Mouse (Mus musculus) forebrain, postnatal 0 days (tissue): ENCODE measurements around the gene Lrrc45. TPM values are rescaled to one million over a fixed set of nuclear protein-coding genes. Genes with fewer than 3 reads are reported as not detected.
"Not testable (repeated sequence)": the region's sequence is repeated elsewhere in the genome, so short reads cannot be mapped to it uniquely, and the experiment has no call there.

ENCODE experiments used
- ATAC-seq: fragments of 200-750 bp; cut with Nextera tagmentation; 2 replicates; pipeline ENCODE4 v1.8.0; 2017; ENCODE audit warnings: mild to moderate bottlenecking, moderate library complexity
- DNase-seq: peaks from one replicate; pipeline ENCODE4 v3.0.0-alpha.2; 2015
- H3K27ac ChIP-seq: fragments of 300-500 bp; sonication (generic); 2 replicates; pipeline ENCODE4 v1.5.1; 2014; ENCODE audit warnings: low read depth, mild to moderate bottlenecking, antibody characterized with exemption, low read length, moderate library complexity, mixed read lengths
- H3K27me3 ChIP-seq: fragments of 300-500 bp; sonication (generic); 2 replicates; pipeline ENCODE4 v1.6.1; 2014; ENCODE audit warnings: mild to moderate bottlenecking, low read length, mixed read lengths; ENCODE audit not compliant: insufficient read depth
- H3K36me3 ChIP-seq: fragments of 300-500 bp; sonication (generic); 2 replicates; pipeline ENCODE4 v1.6.1; 2014; ENCODE audit warnings: mild to moderate bottlenecking, moderate library complexity; ENCODE audit not compliant: insufficient read depth
- H3K4me1 ChIP-seq: fragments of 300-500 bp; sonication (generic); 2 replicates; pipeline ENCODE4 v1.6.1; 2014; ENCODE audit warnings: antibody characterized with exemption; ENCODE audit not compliant: insufficient read depth
- H3K4me2 ChIP-seq: fragments of 300-500 bp; sonication (generic); 2 replicates; pipeline ENCODE4 v1.6.1; 2014; ENCODE audit warnings: low read depth, mild to moderate bottlenecking, moderate library complexity
- H3K4me3 ChIP-seq: fragments of 300-500 bp; sonication (generic); 2 replicates; pipeline ENCODE4 v1.5.1; 2014; ENCODE audit warnings: low read depth, low read length, mixed read lengths
- H3K9ac ChIP-seq: fragments of 300-500 bp; sonication (generic); 2 replicates; pipeline ENCODE4 v1.6.1; 2014; ENCODE audit warnings: mild to moderate bottlenecking
- H3K9me3 ChIP-seq: fragments of 300-500 bp; sonication (generic); 2 replicates; pipeline ENCODE4 v1.6.1; 2016; ENCODE audit warnings: low read length
- CTCF ChIP-seq: sonication (generic); IDR thresholded peaks from 2 replicates; pipeline ENCODE4 v1.5.1; 2016; ENCODE audit warnings: antibody characterized with exemption, control low read depth, low read depth
- WGBS: fragments of 180-500 bp; shearing (Covaris S2); extraction: QIAGEN DNeasy Blood & Tissue Kit; methylation state at CpG from one replicate; pipeline ENCODE4 v1.1.7; 2014; 5-methylcytosine and 5-hydroxymethylcytosine counted together
- polyA plus RNA-seq: library from polyadenylated mRNA; unstranded; fragments of >200 nt; fragmentation: Nextera tagmentation; extraction: Ambion mirVana; gene quantifications from 2 replicates; pipeline ENCODE4 v1.2.1, GENCODE M21; 2015
- total RNA-seq: library from RNA; depleted of rRNA; stranded (reverse); fragments of >200 nt; gene quantifications from 2 replicates; pipeline ENCODE4 v1.2.3, GENCODE M21; 2014; rRNA removed

Lrrc45 gene
- total and polyA plus RNA-seq, 2 experiments from 2014 or later = 41.0 to 57.6 TPM

DNA sequence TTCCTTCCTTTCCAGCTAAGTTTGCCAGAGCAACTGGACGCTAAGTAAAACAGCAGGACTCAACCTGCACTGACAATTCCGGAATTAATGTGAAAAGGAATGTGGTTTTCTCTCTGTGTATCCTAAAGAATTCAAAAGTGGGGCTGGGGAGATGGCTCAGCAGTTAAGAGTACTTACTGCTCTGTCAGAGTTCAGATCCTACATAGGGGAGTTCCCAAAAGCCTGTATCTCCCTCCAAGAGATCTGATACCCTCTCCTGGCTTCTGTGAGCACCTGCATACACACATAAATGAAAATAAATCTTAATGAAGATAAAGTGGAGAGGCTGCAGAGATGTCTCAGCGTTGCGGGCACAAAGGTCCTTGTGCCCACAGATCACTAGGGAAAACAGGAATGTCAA lies 37.9 kb downstream of the Lrrc45 start:
- ATAC-seq (no peak), DNase-seq (no peak)
- no peaks in the 10 kb centered on the region for H3K36me3 ChIP-seq
- H3K9me3 ChIP-seq = no peaks in the 10 kb centered on the region
- TF ChIP-seq CTCF = no peak
- H3K4me3 ChIP-seq = no peak overlapping the region
- no peaks in the 10 kb centered on the region for H3K27me3 ChIP-seq
- no peaks in the 10 kb centered on the region for H3K4me1 ChIP-seq
- H3K4me2 ChIP-seq = no peak overlapping the region
- no peak overlapping the region for H3K27ac ChIP-seq
- no peak overlapping the region for H3K9ac ChIP-seq
- 79% methylated on average over 4 of the region's 4 CpGs for WGBS

DNA sequence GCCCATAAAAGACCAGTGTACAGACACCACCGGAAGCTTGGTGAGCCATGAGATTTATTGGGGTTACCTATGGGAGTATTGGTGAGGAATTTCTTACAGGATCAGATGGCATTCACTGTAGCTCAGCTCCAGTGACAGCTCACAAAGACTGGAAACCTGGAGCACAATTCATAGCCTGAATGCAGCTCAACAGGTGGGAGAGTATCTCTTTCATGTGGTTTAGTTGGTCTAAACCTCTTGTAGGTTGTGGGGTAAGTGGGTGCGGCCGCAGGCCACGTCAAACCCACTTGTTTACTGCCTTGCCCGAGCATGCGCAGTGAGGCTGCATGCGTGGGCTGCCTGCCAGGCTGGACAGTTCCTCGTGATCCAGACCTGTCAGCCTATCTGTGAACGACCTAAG lies 46.5 kb downstream of the Lrrc45 start:
- TF ChIP-seq CTCF = no peak
- Histone ChIP-seq H3K4me3 (no peak overlapping the region), H3K4me2 (no peak overlapping the region), H3K27ac (no peak overlapping the region), H3K27me3 (0 out of 2 replicates have a peak, but pooled peaks cover 6% of the 10 kb centered on the region), H3K9me3 (no peaks in the 10 kb centered on the region), H3K4me1 (no peaks in the 10 kb centered on the region), H3K9ac (no peak overlapping the region), H3K36me3 (no peaks in the 10 kb centered on the region)
- WGBS = 90% methylated on average over 9 of the region's 9 CpGs
- DNase-seq (no peak), ATAC-seq (no peak)

- DNase-seq (no peak), ATAC-seq (no peak)
- Histone ChIP-seq H3K9me3 (no peaks in the 10 kb centered on the region), H3K36me3 (no peaks in the 10 kb centered on the region), H3K9ac (no peak overlapping the region), H3K4me1 (no peaks in the 10 kb centered on the region), H3K4me3 (no peak overlapping the region), H3K27me3 (0 out of 2 replicates have a peak, but pooled peaks cover 6% of the 10 kb centered on the region), H3K27ac (no peak overlapping the region), H3K4me2 (no peak overlapping the region)
- no peak for TF ChIP-seq CTCF
- whole genome bisulfite sequencing = 68% methylated on average over 14 of the region's 14 CpGs
Measured at GRCm38 (mm10) chr11:120761811-120762671, 48.3 kb downstream of the Lrrc45 start.

- not testable (repeated sequence) for H3K9me3 ChIP-seq, H3K9ac ChIP-seq, H3K4me3 ChIP-seq, DNase-seq, H3K27me3 ChIP-seq, H3K36me3 ChIP-seq, H3K4me2 ChIP-seq, H3K4me1 ChIP-seq, H3K27ac ChIP-seq, ATAC-seq
- 10% methylated on average over 14 of the region's 14 CpGs for WGBS
Measured at GRCm38 (mm10) chr11:120762672-120763041, 48.9 kb downstream of the Lrrc45 start, which contains the start of gene Hmga1b. TSS of gene Hmga1b (plus strand) at chr11:120762794.

- H3K9me3 ChIP-seq, H3K36me3 ChIP-seq, DNase-seq, H3K27ac ChIP-seq, H3K4me1 ChIP-seq, H3K9ac ChIP-seq, H3K4me3 ChIP-seq, ATAC-seq, H3K4me2 ChIP-seq, H3K27me3 ChIP-seq: not testable (repeated sequence)
- 10% methylated on average over 6 of the region's 23 CpGs for WGBS
Measured at GRCm38 (mm10) chr11:120763121-120763999, 49.6 kb downstream of the Lrrc45 start.

DNA sequence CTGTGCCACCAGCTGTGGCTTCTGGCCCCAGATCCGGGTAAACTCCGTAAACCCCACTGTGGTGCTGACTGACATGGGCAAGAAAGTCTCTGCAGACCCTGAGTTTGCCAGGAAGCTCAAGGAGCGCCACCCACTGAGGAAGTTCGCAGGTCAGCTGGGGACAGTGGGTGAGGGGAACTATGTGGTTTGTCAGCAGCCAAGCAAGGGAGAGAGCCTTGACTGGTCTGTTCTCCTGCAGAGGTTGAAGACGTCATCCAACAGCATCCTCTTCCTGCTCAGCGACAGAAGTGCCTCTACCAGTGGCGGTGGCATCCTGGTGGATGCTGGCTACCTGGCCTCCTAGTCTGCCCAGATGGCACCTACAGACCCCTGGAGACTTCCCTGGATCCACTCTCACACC lies 53.3 kb downstream of the Lrrc45 start:
- not testable (repeated sequence) for H3K9me3 ChIP-seq, H3K4me3 ChIP-seq, ATAC-seq, DNase-seq, H3K27ac ChIP-seq, H3K4me2 ChIP-seq, H3K9ac ChIP-seq, H3K27me3 ChIP-seq, H3K4me1 ChIP-seq, H3K36me3 ChIP-seq
- 78% methylated on average over 3 of the region's 7 CpGs for WGBS

DNA sequence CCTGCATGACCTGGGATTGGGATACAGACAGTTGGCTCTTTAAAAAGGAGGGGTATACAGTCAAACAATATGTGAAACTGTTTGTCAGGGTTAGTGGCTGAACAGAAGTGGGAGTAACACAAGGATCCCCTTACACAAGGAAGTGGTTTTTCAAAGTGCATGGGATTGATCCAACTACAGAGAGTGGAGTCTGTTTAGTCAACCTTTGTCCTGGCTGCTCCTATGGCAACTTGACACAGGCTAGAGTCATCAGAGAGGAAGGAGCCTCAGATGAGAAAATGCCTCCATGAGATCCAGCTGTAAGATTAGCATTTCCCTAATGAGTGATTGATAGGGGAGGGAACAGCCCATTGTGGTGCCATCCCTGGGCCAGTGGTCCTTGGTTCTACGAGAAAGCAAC lies 54.5 kb downstream of the Lrrc45 start:
- no peak for TF ChIP-seq CTCF
- Histone ChIP-seq H3K4me3 (no peak overlapping the region), H3K9me3 (no peaks in the 10 kb centered on the region), H3K4me1 (no peaks in the 10 kb centered on the region), H3K27me3 (no peaks in the 10 kb centered on the region), H3K27ac (no peak overlapping the region), H3K36me3 (no peaks in the 10 kb centered on the region), H3K9ac (no peak overlapping the region), H3K4me2 (no peak overlapping the region)
- DNase-seq (no peak), ATAC-seq (no peak)
- WGBS = 59% methylated on average over 1 of the region's 1 CpGs

Other genes starting within 250 kb of the Lrrc45 start
- 35.2 and 37.8 TPM in 2 replicates for gene Arl16, start 246.3 kb upstream of the Lrrc45 start, total RNA-seq
- 40.3 and 56.4 TPM in 2 replicates for gene Arl16, start 246.3 kb upstream of the Lrrc45 start, polyA plus RNA-seq
- gene Mrpl12, start 229.3 kb upstream of the Lrrc45 start, total RNA-seq = 42.6 and 49.9 TPM in 2 replicates
- gene Mrpl12, start 229.3 kb upstream of the Lrrc45 start, polyA plus RNA-seq = 143 and 179 TPM in 2 replicates
- 20.9 and 22.8 TPM in 2 replicates for gene Slc25a10, start 222.1 kb upstream of the Lrrc45 start, total RNA-seq
- gene Slc25a10, start 222.1 kb upstream of the Lrrc45 start, polyA plus RNA-seq = 20.5 and 21.1 TPM in 2 replicates
- not detected in 2 replicates for gene Gcgr, start 183.2 kb upstream of the Lrrc45 start, total RNA-seq
- gene Gcgr, start 183.2 kb upstream of the Lrrc45 start, polyA plus RNA-seq = 0.09 and 0.22 TPM in 2 replicates
- gene Mcrip1, start 164.2 kb upstream of the Lrrc45 start, total RNA-seq = 103 and 105 TPM in 2 replicates
- 261 and 275 TPM in 2 replicates for gene Mcrip1, start 164.2 kb upstream of the Lrrc45 start, polyA plus RNA-seq
- gene Ppp1r27, start 162.8 kb upstream of the Lrrc45 start, total RNA-seq = not detected in 2 replicates
- not detected in 2 replicates for gene Ppp1r27, start 162.8 kb upstream of the Lrrc45 start, polyA plus RNA-seq
- 162 and 174 TPM in 2 replicates for gene P4hb, start 140.7 kb upstream of the Lrrc45 start, total RNA-seq
- 208 and 218 TPM in 2 replicates for gene P4hb, start 140.7 kb upstream of the Lrrc45 start, polyA plus RNA-seq
- 214 and 237 TPM in 2 replicates for gene Arhgdia, start 132.3 kb upstream of the Lrrc45 start, total RNA-seq
- gene Arhgdia, start 132.3 kb upstream of the Lrrc45 start, polyA plus RNA-seq = 416 and 435 TPM in 2 replicates
- 99.8 and 111 TPM in 2 replicates for gene Alyref, start 115.6 kb upstream of the Lrrc45 start, total RNA-seq
- 207 and 238 TPM in 2 replicates for gene Alyref, start 115.6 kb upstream of the Lrrc45 start, polyA plus RNA-seq
- gene Anapc11, start 115.5 kb upstream of the Lrrc45 start, total RNA-seq = 54.2 and 64.2 TPM in 2 replicates
- 207 and 226 TPM in 2 replicates for gene Anapc11, start 115.5 kb upstream of the Lrrc45 start, polyA plus RNA-seq
- gene Npb, start 105.4 kb upstream of the Lrrc45 start, total RNA-seq = not detected in 2 replicates
- gene Npb, start 105.4 kb upstream of the Lrrc45 start, polyA plus RNA-seq = 0.42 and 0.80 TPM in 2 replicates
- gene Pcyt2, start 96.0 kb upstream of the Lrrc45 start, total RNA-seq = 102 and 129 TPM in 2 replicates
- gene Pcyt2, start 96.0 kb upstream of the Lrrc45 start, polyA plus RNA-seq = 107 and 117 TPM in 2 replicates
- gene Sirt7, start 88.7 kb upstream of the Lrrc45 start, total RNA-seq = 48.7 and 51.8 TPM in 2 replicates
- gene Sirt7, start 88.7 kb upstream of the Lrrc45 start, polyA plus RNA-seq = 37.4 and 40.7 TPM in 2 replicates
- gene Mafg, start 80.3 kb upstream of the Lrrc45 start, total RNA-seq = 37.5 and 40.1 TPM in 2 replicates
- 24.6 and 39.7 TPM in 2 replicates for gene Mafg, start 80.3 kb upstream of the Lrrc45 start, polyA plus RNA-seq
- gene Pycr1, start 70.2 kb upstream of the Lrrc45 start, total RNA-seq = 8.7 and 13.8 TPM in 2 replicates
- 19.5 and 23.0 TPM in 2 replicates for gene Pycr1, start 70.2 kb upstream of the Lrrc45 start, polyA plus RNA-seq
- 1.1 and 3.2 TPM in 2 replicates for gene Myadml2, start 65.8 kb upstream of the Lrrc45 start, total RNA-seq
- 1.3 and 1.5 TPM in 2 replicates for gene Myadml2, start 65.8 kb upstream of the Lrrc45 start, polyA plus RNA-seq
- 5.5 and 5.9 TPM in 2 replicates for gene Notum, start 52.8 kb upstream of the Lrrc45 start, total RNA-seq
- 3.6 and 4.9 TPM in 2 replicates for gene Notum, start 52.8 kb upstream of the Lrrc45 start, polyA plus RNA-seq
- 97.7 and 102 TPM in 2 replicates for gene Aspscr1, start 41.0 kb upstream of the Lrrc45 start, total RNA-seq
- gene Aspscr1, start 41.0 kb upstream of the Lrrc45 start, polyA plus RNA-seq = 137 and 139 TPM in 2 replicates
- 28.5 and 52.1 TPM in 2 replicates for gene Cenpx, start 187 bp upstream of the Lrrc45 start, total RNA-seq
- 91.3 and 114 TPM in 2 replicates for gene Cenpx, start 187 bp upstream of the Lrrc45 start, polyA plus RNA-seq
- 598 and 666 TPM in 2 replicates for gene Rac3, start 7.5 kb downstream of the Lrrc45 start, total RNA-seq
- 681 and 697 TPM in 2 replicates for gene Rac3, start 7.5 kb downstream of the Lrrc45 start, polyA plus RNA-seq
- gene Dcxr, start 13.4 kb downstream of the Lrrc45 start, total RNA-seq = 7.2 and 13.2 TPM in 2 replicates
- 11.2 and 12.7 TPM in 2 replicates for gene Dcxr, start 13.4 kb downstream of the Lrrc45 start, polyA plus RNA-seq
- 3.6 and 4.8 TPM in 2 replicates for gene Cbr2, start 18.2 kb downstream of the Lrrc45 start, total RNA-seq
- gene Cbr2, start 18.2 kb downstream of the Lrrc45 start, polyA plus RNA-seq = 3.1 and 4.9 TPM in 2 replicates
- 0.95 and 1.8 TPM in 2 replicates for gene Hmga1b, start 48.9 kb downstream of the Lrrc45 start, total RNA-seq
- gene Hmga1b, start 48.9 kb downstream of the Lrrc45 start, polyA plus RNA-seq = 1.6 and 1.7 TPM in 2 replicates
- 61.9 and 82.8 TPM in 2 replicates for gene Rfng, start 70.3 kb downstream of the Lrrc45 start, total RNA-seq
- 114 and 125 TPM in 2 replicates for gene Rfng, start 70.3 kb downstream of the Lrrc45 start, polyA plus RNA-seq
- gene Gps1, start 70.3 kb downstream of the Lrrc45 start, total RNA-seq = 228 and 240 TPM in 2 replicates
- 240 and 244 TPM in 2 replicates for gene Gps1, start 70.3 kb downstream of the Lrrc45 start, polyA plus RNA-seq
- 43.0 and 52.0 TPM in 2 replicates for gene Dus1l, start 82.5 kb downstream of the Lrrc45 start, total RNA-seq
- gene Dus1l, start 82.5 kb downstream of the Lrrc45 start, polyA plus RNA-seq = 36.1 and 38.6 TPM in 2 replicates
- gene Fasn, start 110.6 kb downstream of the Lrrc45 start, total RNA-seq = 328 and 364 TPM in 2 replicates
- gene Fasn, start 110.6 kb downstream of the Lrrc45 start, polyA plus RNA-seq = 72.5 and 75.6 TPM in 2 replicates
- gene Ccdc57, start 218.9 kb downstream of the Lrrc45 start, total RNA-seq = 8.8 and 11.6 TPM in 2 replicates
- gene Ccdc57, start 218.9 kb downstream of the Lrrc45 start, polyA plus RNA-seq = 4.9 and 6.9 TPM in 2 replicates
- gene Slc16a3, start 234.6 kb downstream of the Lrrc45 start, total RNA-seq = 7.2 and 9.0 TPM in 2 replicates
- 2.6 and 3.6 TPM in 2 replicates for gene Slc16a3, start 234.6 kb downstream of the Lrrc45 start, polyA plus RNA-seq